Mouse (Mus musculus): Measurements from ENCODE around the gene Itga2b. TPM values are rescaled to one million over a fixed set of nuclear protein-coding genes. Genes with fewer than 3 reads are reported as not detected.

Itga2b gene
- total RNA-seq, 1 experiment from 2014 or later, result 82.3 TPM

DNA sequence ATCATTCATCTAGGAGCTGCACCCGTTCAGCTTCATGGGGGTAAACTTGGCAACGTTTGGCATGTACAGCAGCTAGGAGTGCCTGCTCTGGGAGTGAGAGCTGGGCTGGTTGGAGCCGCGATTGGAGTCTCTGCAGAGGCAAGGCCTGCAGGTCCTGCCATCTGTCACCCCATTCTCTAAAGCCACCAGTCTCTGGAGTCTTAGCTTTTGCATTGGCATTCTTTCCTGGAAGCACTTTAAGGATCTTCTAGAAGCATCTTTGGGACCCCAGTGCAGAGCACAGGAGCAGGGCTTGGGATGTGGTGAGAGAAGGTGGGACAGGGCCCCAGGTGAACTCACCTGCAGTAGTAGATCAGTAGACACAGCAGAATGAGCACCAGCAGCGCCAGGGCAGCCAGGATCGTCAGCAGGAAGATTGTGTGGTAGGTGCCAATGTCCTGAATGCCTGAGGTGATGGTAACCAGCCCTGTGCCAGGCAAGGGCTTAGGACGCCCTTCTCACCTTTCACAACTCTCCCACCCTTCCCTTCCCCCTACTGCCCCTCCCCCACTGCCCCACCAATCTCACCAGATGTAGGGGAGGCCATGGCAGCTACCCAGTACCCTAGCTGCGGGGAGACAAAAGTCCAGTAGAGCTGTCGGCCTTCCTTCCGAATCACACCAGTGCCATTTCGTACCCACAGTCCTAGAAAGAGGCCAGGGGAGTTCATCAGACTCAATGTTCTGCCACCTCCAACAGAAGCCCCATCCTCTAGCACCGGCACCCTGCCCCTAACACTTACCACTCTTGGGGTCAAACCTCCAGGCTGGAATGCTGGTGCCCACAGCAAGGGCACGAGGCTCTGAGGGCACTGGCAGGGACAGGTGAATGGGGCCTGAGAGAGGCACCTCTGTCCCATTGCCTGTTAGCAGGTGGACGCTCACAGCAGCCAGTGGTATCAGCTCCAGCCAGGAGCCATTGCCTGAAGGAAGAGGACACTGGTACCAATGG, 30.5 kb downstream of the Itga2b start:
- no peak for ATAC-seq (replicated peaks; ENCODE audit: insufficient number of reproducible peaks, low FRiP score, low TSS enrichment, poor library complexity, severe bottlenecking)

- ATAC-seq (replicated peaks; ENCODE audit: insufficient number of reproducible peaks, low FRiP score, low TSS enrichment, poor library complexity, severe bottlenecking), result no peak
These were observed 31.5 kb downstream of the Itga2b start for GRCm38 (mm10) chr11:102438212-102439092.

DNA sequence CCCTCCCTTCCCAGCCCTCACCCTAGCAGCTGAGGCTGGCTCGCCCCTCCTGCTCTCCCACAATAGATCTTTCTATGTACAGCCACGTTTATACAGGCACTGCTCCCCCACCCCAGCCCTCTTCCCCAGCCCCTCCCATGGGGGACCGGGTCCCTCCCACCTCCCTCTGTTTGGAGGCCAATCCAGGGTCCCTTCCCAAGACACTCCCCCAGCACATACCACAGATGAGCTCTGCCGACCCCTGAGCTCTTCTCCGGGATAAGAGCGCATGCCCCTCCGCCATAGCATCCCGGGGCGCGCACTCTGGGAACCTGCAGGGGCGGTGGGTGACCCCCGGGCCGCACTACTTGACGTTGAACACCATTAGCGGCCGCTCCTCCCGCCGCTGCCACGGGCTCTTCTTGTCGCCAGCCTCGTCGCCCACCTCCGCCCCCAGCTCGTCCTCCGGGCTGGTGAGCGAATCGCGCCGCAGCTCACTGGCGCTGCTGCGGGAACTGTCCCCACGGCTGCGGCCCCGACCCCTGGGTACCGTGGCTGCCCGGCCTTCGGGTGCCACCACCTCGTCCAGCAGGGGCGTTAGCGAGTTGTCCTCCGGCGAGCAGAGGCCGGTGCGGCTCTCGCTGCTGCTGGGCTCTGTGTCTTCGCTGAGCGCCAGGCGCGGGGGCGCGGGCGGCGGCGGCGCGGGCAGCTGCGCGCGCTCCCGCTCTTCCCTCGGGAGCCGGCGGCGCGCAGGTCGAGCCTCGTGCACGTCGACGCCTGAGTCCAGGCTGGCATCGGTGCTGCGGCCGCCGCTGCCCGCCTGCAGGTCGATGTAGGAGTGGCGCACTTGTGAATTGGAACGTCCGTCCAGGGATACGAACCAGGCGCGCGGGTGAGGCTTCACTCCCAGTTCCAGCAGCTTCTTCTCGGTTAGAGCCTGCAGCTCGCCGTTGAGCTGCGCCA, 32.5 kb downstream of the Itga2b start:
- no peak for ATAC-seq (replicated peaks; ENCODE audit: insufficient number of reproducible peaks, low FRiP score, low TSS enrichment, poor library complexity, severe bottlenecking)

- ATAC-seq (replicated peaks; ENCODE audit: insufficient number of reproducible peaks, low FRiP score, low TSS enrichment, poor library complexity, severe bottlenecking), result no peak
These were observed 33.5 kb downstream of the Itga2b start for GRCm38 (mm10) chr11:102436471-102436790.

GRCm38 (mm10) chr11:102435754-102436470, 34.0 kb downstream of the Itga2b start:
- ATAC-seq (replicated peaks; ENCODE audit: insufficient number of reproducible peaks, low FRiP score, low TSS enrichment, poor library complexity, severe bottlenecking), result no peak

GRCm38 (mm10) chr11:102434816-102435705, 34.9 kb downstream of the Itga2b start:
- no peak for ATAC-seq (replicated peaks; ENCODE audit: insufficient number of reproducible peaks, low FRiP score, low TSS enrichment, poor library complexity, severe bottlenecking)

GRCm38 (mm10) chr11:102434406-102434805, 35.5 kb downstream of the Itga2b start:
- ATAC-seq (replicated peaks; ENCODE audit: insufficient number of reproducible peaks, low FRiP score, low TSS enrichment, poor library complexity, severe bottlenecking), result peak; percentile 40

- no peak for ATAC-seq (replicated peaks; ENCODE audit: insufficient number of reproducible peaks, low FRiP score, low TSS enrichment, poor library complexity, severe bottlenecking)
These were observed 36.1 kb downstream of the Itga2b start for GRCm38 (mm10) chr11:102433866-102434265.

- ATAC-seq (replicated peaks; ENCODE audit: insufficient number of reproducible peaks, low FRiP score, low TSS enrichment, poor library complexity, severe bottlenecking), result no peak
These were observed 37.0 kb downstream of the Itga2b start for GRCm38 (mm10) chr11:102432896-102433295.

- ATAC-seq (replicated peaks; ENCODE audit: insufficient number of reproducible peaks, low FRiP score, low TSS enrichment, poor library complexity, severe bottlenecking), result peak; percentile 62
These were observed 37.6 kb downstream of the Itga2b start for GRCm38 (mm10) chr11:102432115-102432843.

GRCm38 (mm10) chr11:102431728-102432114, 38.2 kb downstream of the Itga2b start:
- no peak for ATAC-seq (replicated peaks; ENCODE audit: insufficient number of reproducible peaks, low FRiP score, low TSS enrichment, poor library complexity, severe bottlenecking)

DNA sequence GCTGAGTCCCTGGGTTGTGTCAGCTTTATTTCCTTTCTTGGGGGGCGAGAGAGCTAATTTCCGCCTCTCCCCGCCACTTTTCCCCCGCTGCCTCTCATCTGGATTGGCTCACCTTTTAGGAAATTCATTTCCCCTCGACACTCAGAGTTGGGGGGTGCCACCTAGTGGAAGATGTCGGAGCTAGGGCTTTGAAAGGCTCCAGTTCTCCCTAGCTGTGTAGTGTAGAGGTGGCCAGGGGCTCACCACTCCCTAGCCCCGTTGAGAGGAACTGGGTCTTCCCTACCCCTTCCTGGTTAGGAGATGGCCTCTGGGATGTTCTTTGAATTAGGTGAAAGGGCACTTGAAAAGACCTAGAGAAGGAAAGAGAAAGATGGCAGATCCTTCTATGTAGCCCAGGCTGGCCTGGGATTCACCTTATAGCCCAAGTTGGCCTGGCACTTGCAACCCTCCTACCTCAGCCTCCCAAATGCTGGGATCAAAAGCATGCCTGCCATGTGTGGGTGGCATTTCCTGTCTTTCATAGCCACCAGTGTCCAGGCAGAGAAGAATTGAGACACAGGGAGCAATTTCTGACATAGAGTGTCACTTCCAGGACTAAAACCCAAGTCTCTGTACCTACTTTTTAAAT, 38.8 kb downstream of the Itga2b start:
- ATAC-seq (replicated peaks; ENCODE audit: insufficient number of reproducible peaks, low FRiP score, low TSS enrichment, poor library complexity, severe bottlenecking), result no peak

GRCm38 (mm10) chr11:102430121-102431017, 39.6 kb downstream of the Itga2b start, which contains the start of gene Grn:
Gene Grn, plus strand, starts transcription at chr11:102430315.
- ATAC-seq (replicated peaks; ENCODE audit: insufficient number of reproducible peaks, low FRiP score, low TSS enrichment, poor library complexity, severe bottlenecking), result peak; percentile 73

DNA sequence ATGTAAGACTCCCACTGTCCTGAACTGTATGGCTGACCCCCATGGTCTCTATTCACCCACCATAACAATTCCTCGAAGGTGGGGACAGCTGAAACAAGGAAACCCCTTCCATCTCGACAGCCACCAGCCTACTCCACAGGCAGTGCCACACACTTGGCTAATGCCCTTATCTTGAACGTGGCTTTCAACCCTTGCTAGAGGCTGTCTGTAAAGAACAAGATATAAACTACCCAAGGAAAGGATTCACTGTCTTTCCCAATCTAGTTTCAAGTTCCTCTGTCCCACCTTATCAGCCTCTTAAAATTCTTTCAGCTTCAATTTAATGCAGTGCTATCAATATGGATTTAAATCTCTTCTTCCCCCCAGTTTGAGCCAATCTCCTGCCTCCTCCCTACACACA, 40.4 kb downstream of the Itga2b start:
- ATAC-seq (replicated peaks; ENCODE audit: insufficient number of reproducible peaks, low FRiP score, low TSS enrichment, poor library complexity, severe bottlenecking), result no peak

GRCm38 (mm10) chr11:102428981-102429540, 40.9 kb downstream of the Itga2b start:
- ATAC-seq (replicated peaks; ENCODE audit: insufficient number of reproducible peaks, low FRiP score, low TSS enrichment, poor library complexity, severe bottlenecking), result no peak
